Mouse (Mus musculus) hindbrain, embryonic 12.5 days (tissue): ENCODE measurements at regions not wholly inside any gene's neighbourhood (a gene's known extent, or its start where the extent isn't known, plus 50 kb on each side); places are given as distances from the start of the nearest gene placed in this dataset.

ENCODE experiments used
- ATAC-seq: fragments of 200-750 bp; cut with Nextera tagmentation; 2 replicates; pipeline ENCODE4 v1.8.0; 2017; ENCODE audit warnings: moderate TSS enrichment; ENCODE audit not compliant: low FRiP score
- H3K27ac ChIP-seq: fragments of 300-500 bp; sonication (generic); 2 replicates; pipeline ENCODE4 v1.5.1; 2016; ENCODE audit warnings: mild to moderate bottlenecking
- H3K27me3 ChIP-seq: fragments of 300-500 bp; sonication (generic); 2 replicates; pipeline ENCODE4 v1.6.1; 2016; ENCODE audit warnings: mild to moderate bottlenecking
- H3K36me3 ChIP-seq: fragments of 300-500 bp; sonication (generic); 2 replicates; pipeline ENCODE4 v1.6.1; 2016; ENCODE audit warnings: mild to moderate bottlenecking
- H3K4me1 ChIP-seq: fragments of 300-500 bp; sonication (generic); 2 replicates; pipeline ENCODE4 v1.6.1; 2016
- H3K4me2 ChIP-seq: fragments of 300-500 bp; sonication (generic); replicated peaks from 2 replicates; pipeline ENCODE4 v1.6.1; 2016; ENCODE audit warnings: mild to moderate bottlenecking
- H3K4me3 ChIP-seq: fragments of 300-500 bp; sonication (generic); 2 replicates; pipeline ENCODE4 v1.5.1; 2016; ENCODE audit warnings: mild to moderate bottlenecking
- H3K9ac ChIP-seq: fragments of 300-500 bp; sonication (generic); 2 replicates; pipeline ENCODE4 v1.6.1; 2016; ENCODE audit warnings: mild to moderate bottlenecking, moderate library complexity
- H3K9me3 ChIP-seq: fragments of 300-500 bp; sonication (generic); replicated peaks from 2 replicates; pipeline ENCODE4 v1.6.1; 2016; ENCODE audit warnings: mild to moderate bottlenecking
- WGBS: fragments of 180-500 bp; shearing (Covaris S2); methylation state at CpG from one replicate; pipeline ENCODE4 v1.1.7; 2016; 5-methylcytosine and 5-hydroxymethylcytosine counted together

- Histone ChIP-seq H3K4me2 (no peak overlapping the region), H3K27me3 (no peaks in the 10 kb centered on the region), H3K9me3 (no peaks in the 10 kb centered on the region), H3K4me1 (no peaks in the 10 kb centered on the region), H3K36me3 (no peaks in the 10 kb centered on the region), H3K4me3 (no peak overlapping the region), H3K27ac (no peak overlapping the region), H3K9ac (no peak overlapping the region)
- WGBS, result 72% methylated on average over 24 of the region's 24 CpGs
- ATAC-seq, result no peak
Measured at GRCm38 (mm10) chr5:138875180-138876076, 55.5 kb downstream of the Gm5294 start.

DNA sequence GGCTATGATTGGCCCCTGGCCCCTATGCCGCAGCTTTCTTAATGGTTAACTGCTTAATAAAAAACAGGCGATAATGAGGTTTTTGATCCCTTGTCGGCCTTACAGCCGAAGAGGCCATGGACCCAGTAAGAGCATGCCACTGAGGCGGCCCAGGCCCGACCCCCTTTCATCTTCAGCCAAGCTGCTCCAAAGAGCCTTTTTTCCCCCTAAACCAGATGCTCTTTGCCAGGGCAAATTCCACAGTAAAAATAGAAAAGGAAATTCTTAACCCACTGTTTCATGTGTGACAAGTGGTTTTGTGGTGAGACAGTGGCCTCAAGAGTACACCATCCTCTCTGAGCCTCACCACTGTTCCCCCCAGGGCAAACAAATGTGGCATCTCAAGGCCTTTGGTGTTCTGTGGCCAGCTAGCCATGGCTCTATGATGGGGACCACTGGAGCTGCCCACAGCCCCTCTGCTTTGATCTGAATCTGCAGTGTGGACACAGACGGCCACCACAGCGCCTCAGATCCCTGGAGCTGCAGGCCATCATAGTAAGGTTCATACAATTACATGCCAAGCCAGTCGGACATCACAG lies 61.9 kb downstream of the Gm5294 start:
- no peak overlapping the region for H3K9ac ChIP-seq
- H3K27ac ChIP-seq, result no peak overlapping the region
- no peak for ATAC-seq
- H3K36me3 ChIP-seq, result no peaks in the 10 kb centered on the region
- no peak overlapping the region for H3K4me2 ChIP-seq
- 53% methylated on average over 9 of the region's 9 CpGs for WGBS
- H3K9me3 ChIP-seq, result no peaks in the 10 kb centered on the region
- H3K27me3 ChIP-seq, result no peaks in the 10 kb centered on the region
- H3K4me1 ChIP-seq, result no peaks in the 10 kb centered on the region
- H3K4me3 ChIP-seq, result no peak overlapping the region

DNA sequence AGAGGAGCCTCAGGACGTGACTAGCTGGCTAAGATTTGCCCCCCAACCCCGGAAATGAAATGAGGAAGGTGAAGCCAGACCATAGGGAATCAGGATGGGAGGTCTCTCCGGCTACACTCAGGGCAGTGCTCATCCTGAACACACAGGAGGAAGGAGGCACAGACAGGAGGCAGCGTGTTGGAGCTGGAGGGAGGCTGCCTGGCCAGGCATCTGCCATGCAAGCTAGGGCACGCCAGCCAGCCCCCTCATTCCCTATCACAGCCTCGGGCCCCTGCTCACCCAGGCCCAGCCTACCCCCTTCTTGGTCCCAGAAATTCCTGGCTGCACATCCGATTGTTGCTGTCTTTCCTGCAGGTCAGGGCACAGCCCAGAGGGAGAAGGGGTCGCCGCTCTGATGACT lies 63.7 kb downstream of the Gm5294 start:
- Histone ChIP-seq H3K4me1 (no peaks in the 10 kb centered on the region), H3K27me3 (no peaks in the 10 kb centered on the region), H3K27ac (no peak overlapping the region), H3K4me2 (no peak overlapping the region), H3K4me3 (no peak overlapping the region), H3K36me3 (no peaks in the 10 kb centered on the region), H3K9ac (no peak overlapping the region), H3K9me3 (no peaks in the 10 kb centered on the region)
- WGBS, result 70% methylated on average over 9 of the region's 9 CpGs
- ATAC-seq, result no peak

DNA sequence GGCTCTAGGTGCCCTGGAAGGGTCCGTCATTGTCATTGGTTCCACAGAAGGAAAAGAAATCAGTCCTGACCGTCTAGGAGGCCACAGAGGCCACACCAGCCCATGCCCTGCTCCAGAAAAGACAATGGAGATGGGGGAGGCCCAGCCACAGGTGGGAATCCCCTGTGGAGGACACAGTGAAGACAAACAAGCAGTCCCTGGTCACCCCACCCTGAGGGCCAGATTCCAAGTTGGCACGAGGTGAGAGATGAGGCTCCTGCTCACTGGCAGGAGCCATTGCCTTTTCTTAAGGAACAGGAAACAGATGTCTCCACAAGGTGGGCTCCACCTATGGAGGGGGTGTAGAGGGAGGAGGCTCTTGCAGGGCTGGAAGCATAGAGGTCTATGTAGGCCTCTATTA lies 66.0 kb downstream of the Gm5294 start:
- Histone ChIP-seq H3K27ac (no peak overlapping the region), H3K27me3 (no peaks in the 10 kb centered on the region), H3K4me2 (no peak overlapping the region), H3K9me3 (no peaks in the 10 kb centered on the region), H3K4me1 (no peaks in the 10 kb centered on the region), H3K4me3 (no peak overlapping the region), H3K36me3 (no peaks in the 10 kb centered on the region), H3K9ac (no peak overlapping the region)
- ATAC-seq, result no peak
- 78% methylated on average over 3 of the region's 3 CpGs for WGBS

DNA sequence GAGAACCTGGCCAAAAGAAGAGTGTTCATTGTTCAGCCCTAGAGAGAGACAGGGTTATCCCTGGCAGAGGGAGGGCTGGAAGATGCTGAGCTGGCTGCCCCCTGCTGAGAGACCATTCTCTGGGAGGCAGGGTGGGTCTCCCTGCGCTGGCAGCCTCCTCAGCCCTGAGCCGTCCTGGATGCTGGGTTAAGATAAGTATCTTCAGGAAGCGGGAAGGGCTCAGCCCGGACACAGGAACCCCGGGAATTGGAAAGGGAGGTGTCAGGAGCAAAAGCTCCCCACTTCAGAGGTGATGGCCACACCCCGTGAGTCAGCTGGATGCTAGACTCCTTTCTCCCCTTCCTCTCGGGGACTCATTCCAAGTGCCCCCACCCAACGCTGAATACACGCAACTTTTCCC lies 68.9 kb downstream of the Gm5294 start:
- 63% methylated on average over 9 of the region's 9 CpGs for WGBS
- Histone ChIP-seq H3K4me1 (no peaks in the 10 kb centered on the region), H3K36me3 (no peaks in the 10 kb centered on the region), H3K4me3 (no peak overlapping the region), H3K9me3 (no peaks in the 10 kb centered on the region), H3K4me2 (no peak overlapping the region), H3K27ac (no peak overlapping the region), H3K27me3 (no peaks in the 10 kb centered on the region), H3K9ac (no peak overlapping the region)
- no peak for ATAC-seq

- 81% methylated on average over 5 of the region's 5 CpGs for WGBS
- no peak overlapping the region for H3K4me2 ChIP-seq
- no peak overlapping the region for H3K9ac ChIP-seq
- H3K27me3 ChIP-seq, result no peaks in the 10 kb centered on the region
- ATAC-seq, result no peak
- H3K4me1 ChIP-seq, result no peaks in the 10 kb centered on the region
- H3K27ac ChIP-seq, result no peak overlapping the region
- H3K36me3 ChIP-seq, result no peaks in the 10 kb centered on the region
- H3K4me3 ChIP-seq, result no peak overlapping the region
- H3K9me3 ChIP-seq, result no peaks in the 10 kb centered on the region
Measured at GRCm38 (mm10) chr5:138889760-138890159, 69.9 kb downstream of the Gm5294 start.

DNA sequence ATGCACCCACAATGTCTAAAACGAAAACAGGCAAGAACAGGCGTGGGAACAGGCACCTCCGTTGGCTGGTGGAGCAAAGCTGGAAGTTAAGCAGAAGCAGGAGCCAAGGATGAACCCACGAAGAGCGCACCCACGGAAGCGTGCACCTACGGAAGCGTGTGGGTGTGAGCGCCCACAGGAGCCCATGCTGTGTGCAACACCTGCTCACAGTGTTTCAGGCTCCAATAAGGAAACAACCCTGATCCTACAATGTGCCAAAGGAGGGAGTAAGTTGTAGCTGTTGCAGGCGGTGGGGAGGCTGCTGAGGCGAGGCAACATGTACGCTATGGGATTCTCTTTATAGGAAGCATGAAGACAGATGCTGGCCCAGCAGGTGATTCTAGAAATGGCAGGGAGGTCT lies 74.6 kb downstream of the Gm5294 start:
- Histone ChIP-seq H3K36me3 (no peaks in the 10 kb centered on the region), H3K9ac (no peak overlapping the region), H3K4me1 (peaks cover 4% of the 10 kb centered on the region; the same call in 1 of the 2 replicates), H3K27me3 (no peaks in the 10 kb centered on the region), H3K27ac (no peak overlapping the region), H3K9me3 (no peaks in the 10 kb centered on the region), H3K4me2 (no peak overlapping the region), H3K4me3 (no peak overlapping the region)
- ATAC-seq, result no peak
- WGBS, result 92% methylated on average over 13 of the region's 13 CpGs

GRCm38 (mm10) chr5:138897255-138897654 lies 77.4 kb downstream of the Gm5294 start:
- ATAC-seq, result no peak
- Histone ChIP-seq H3K27me3 (no peaks in the 10 kb centered on the region), H3K9ac (no peak overlapping the region), H3K9me3 (no peaks in the 10 kb centered on the region), H3K4me1 (peaks cover 4% of the 10 kb centered on the region; the same call in 1 of the 2 replicates), H3K36me3 (no peaks in the 10 kb centered on the region), H3K4me3 (no peak overlapping the region), H3K4me2 (no peak overlapping the region), H3K27ac (no peak overlapping the region)

DNA sequence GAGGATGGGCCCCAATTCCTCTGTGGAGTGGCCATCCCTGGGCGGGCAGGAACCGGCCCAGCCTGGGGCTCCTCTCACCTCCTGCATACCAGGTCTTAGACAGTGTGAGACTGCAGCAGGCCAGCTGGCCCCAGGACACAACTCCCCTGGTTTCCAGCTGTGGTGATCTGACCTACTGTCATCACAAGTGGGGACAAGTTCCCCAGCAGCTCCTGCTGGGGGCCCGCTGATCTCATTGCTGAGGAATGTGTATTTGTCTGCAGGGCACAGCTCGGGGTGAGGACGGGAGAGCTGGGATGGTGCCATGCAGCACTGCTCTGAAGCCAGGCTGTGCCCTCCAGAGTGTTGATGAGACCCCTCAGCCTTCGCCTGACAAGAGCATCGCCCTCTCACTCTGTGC lies 78.6 kb downstream of the Gm5294 start:
- no peak overlapping the region for H3K27ac ChIP-seq
- H3K4me1 ChIP-seq, result peaks cover 4% of the 10 kb centered on the region; the same call in 1 of the 2 replicates
- 45% methylated on average over 7 of the region's 7 CpGs for WGBS
- no peaks in the 10 kb centered on the region for H3K27me3 ChIP-seq
- ATAC-seq, result no peak
- H3K4me3 ChIP-seq, result no peak overlapping the region
- no peak overlapping the region for H3K4me2 ChIP-seq
- no peaks in the 10 kb centered on the region for H3K9me3 ChIP-seq
- no peaks in the 10 kb centered on the region for H3K36me3 ChIP-seq
- H3K9ac ChIP-seq, result no peak overlapping the region

DNA sequence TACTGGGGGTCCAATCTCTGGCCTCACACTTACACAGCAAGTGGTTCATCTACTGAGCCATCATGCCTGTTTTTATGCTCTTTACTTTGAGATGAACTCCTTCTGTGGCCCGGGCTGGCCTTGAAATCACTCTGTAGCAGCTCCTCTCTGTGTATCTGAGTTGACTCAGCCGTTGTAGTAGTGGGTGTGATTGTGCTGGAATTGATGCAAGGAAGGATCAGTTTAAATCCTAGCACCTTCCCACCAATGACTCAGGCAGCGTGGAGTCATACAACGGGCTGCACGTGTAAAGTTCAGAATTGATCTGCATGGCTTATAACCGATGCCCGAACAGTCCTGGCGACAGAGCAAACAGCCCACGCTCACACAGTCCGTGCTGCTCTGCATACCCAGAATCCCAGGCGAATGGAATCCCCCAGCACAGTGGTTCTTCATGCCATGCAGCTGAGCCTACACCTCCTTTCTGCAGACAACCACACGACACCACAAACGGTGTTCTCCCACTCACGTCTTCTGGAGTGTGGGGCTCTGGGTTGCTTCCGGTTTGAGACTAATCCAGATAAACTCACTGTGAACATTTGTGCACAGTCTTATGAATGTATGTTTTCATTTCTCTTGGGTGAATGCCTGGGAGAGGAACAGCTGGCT lies 81.2 kb downstream of the Gm5294 start:
- Histone ChIP-seq H3K27ac (no peak overlapping the region), H3K4me1 (peaks cover 4% of the 10 kb centered on the region; the same call in 1 of the 2 replicates), H3K4me2 (no peak overlapping the region), H3K9ac (no peak overlapping the region), H3K27me3 (no peaks in the 10 kb centered on the region), H3K36me3 (no peaks in the 10 kb centered on the region), H3K9me3 (no peaks in the 10 kb centered on the region), H3K4me3 (no peak overlapping the region)
- ATAC-seq, result no peak
- WGBS, result 90% methylated on average over 15 of the region's 15 CpGs

DNA sequence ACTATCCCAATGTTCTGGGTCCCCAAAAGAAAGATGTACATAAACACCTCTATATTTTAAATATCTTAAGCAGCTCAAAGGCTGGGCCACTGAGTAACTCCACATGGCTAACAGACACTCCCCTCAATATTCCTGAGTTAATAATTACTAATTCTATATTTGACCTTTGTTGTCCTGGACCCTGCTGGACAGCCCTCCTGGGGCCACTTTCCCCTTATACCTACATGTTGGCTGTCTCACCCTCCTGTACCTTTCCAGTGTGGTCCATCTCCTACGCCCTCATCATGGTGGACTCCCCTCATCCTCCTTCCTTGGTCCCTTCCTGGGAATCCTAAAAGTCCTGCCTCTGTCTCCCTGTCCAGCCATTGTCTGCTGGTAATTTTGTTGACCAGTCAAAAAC lies 82.4 kb downstream of the Gm5294 start:
- ATAC-seq, result no peak
- WGBS, result 96% methylated on average over 1 of the region's 1 CpGs
- no peaks in the 10 kb centered on the region for H3K36me3 ChIP-seq
- no peak overlapping the region for H3K27ac ChIP-seq
- no peaks in the 10 kb centered on the region for H3K9me3 ChIP-seq
- H3K4me2 ChIP-seq, result no peak overlapping the region
- no peaks in the 10 kb centered on the region for H3K27me3 ChIP-seq
- no peak overlapping the region for H3K4me3 ChIP-seq
- no peak overlapping the region for H3K9ac ChIP-seq
- peaks cover 4% of the 10 kb centered on the region; the same call in 1 of the 2 replicates for H3K4me1 ChIP-seq

GRCm38 (mm10) chr5:138911769-138912710 lies 85.1 kb downstream of the Pdgfa start:
- WGBS, result 61% methylated on average over 7 of the region's 7 CpGs

More at GRCm38 (mm10) chr5:138911769-138912710, 85.1 kb downstream of the Pdgfa start:
- H3K27me3 ChIP-seq, result no peaks in the 10 kb centered on the region
- H3K9ac ChIP-seq, result no peak overlapping the region
- no peak overlapping the region for H3K4me2 ChIP-seq
- ATAC-seq, result peak; percentile 81
- H3K36me3 ChIP-seq, result no peaks in the 10 kb centered on the region
- H3K9me3 ChIP-seq, result no peaks in the 10 kb centered on the region
- H3K4me1 ChIP-seq, result peaks cover 23% of the 10 kb centered on the region
- H3K4me3 ChIP-seq, result no peak overlapping the region
- no peak overlapping the region for H3K27ac ChIP-seq
